Mouse (Mus musculus): ENCODE measurements around the gene Iqsec2. TPM values are rescaled to one million over a fixed set of nuclear protein-coding genes. Genes with fewer than 3 reads are reported as not detected.
A peak's percentile ranks its signal among the peaks of the same experiment; 100 is the strongest.

The Iqsec2 gene
- polyA plus RNA-seq, 1 experiment from 2014 or later, result 3.2 TPM

DNA sequence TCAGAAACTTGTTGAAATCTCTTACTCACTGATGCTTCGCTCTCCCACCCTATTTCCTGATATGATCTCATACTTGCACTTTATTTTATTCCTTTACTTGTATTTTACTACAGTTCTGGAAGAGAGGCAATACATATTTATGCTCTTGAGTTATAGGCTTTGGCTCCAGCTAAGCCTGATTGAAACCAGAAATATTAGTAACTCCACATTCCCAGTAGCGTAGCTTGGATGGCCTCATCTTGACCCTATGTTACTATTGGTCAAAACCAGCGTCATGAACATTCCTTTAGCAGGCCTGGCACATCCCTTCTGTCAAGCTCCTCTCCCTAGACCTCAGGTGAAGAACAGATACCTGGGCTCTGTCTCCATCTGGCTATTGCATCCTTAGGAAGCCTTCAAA is 14.2 kb downstream of the Iqsec2 start:
- no peak overlapping the region for H3K4me3 ChIP-seq (replicated peaks)
- WGBS, result 85% methylated on average over 3 of the region's 3 CpGs
- no peak overlapping the region for H3K9ac ChIP-seq (replicated peaks)
- H3K27ac ChIP-seq, result no peak overlapping the region
- no peak for ATAC-seq
- peaks cover 71% of the 10 kb centered on the region for H3K27me3 ChIP-seq
- no peaks in the 10 kb centered on the region for H3K9me3 ChIP-seq
- no peaks in the 10 kb centered on the region for H3K4me1 ChIP-seq (replicated peaks)
- no peaks in the 10 kb centered on the region for H3K36me3 ChIP-seq
- no peak overlapping the region for H3K4me2 ChIP-seq (replicated peaks)

DNA sequence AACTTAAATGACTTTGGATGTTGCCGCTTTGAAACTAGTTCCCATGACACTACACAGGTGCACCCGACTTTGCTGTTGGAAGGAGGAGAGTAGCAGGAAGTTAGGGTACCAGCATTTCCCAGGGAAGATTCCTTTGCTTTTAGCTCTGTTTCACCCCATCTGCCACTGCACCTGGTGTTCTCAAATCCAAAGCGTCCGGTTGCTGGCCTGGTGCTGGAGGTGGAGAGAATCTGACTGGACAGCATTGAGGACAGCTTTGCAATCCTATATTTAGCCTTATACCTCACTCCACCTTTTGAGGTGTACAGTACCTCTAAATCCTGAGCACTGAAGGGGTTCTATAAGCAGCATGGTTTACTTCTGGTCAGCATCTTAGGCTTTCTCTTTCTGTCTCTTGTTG is 17.3 kb downstream of the Iqsec2 start:
- H3K27ac ChIP-seq, result no peak overlapping the region
- no peak for ATAC-seq
- H3K4me3 ChIP-seq (replicated peaks), result no peak overlapping the region
- peaks cover 70% of the 10 kb centered on the region for H3K27me3 ChIP-seq
- WGBS, result 84% methylated on average over 4 of the region's 4 CpGs
- no peak overlapping the region for H3K9ac ChIP-seq (replicated peaks)
- no peaks in the 10 kb centered on the region for H3K4me1 ChIP-seq (replicated peaks)
- H3K9me3 ChIP-seq, result no peaks in the 10 kb centered on the region
- H3K36me3 ChIP-seq, result no peaks in the 10 kb centered on the region
- H3K4me2 ChIP-seq (replicated peaks), result no peak overlapping the region

DNA sequence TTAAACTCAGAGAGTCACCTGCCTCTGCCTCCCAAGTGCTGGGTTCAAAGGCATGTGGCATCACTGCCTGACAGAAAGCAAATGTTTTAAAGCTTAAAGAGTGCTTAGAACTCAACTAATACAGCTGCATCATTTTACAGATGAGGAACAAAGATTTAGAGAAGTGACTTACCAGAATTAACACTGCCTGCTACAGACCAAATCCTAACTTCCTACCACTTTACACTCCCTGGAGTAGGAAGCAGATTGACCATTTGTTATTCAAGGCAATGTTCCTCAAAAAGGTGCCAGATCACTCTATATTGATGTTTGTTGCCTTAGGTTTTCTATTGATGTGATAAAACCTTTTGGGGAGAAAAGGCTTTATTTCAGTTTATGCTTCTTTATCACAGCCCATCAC is 20.0 kb downstream of the Iqsec2 start:
- H3K9ac ChIP-seq (replicated peaks), result no peak overlapping the region
- no peaks in the 10 kb centered on the region for H3K36me3 ChIP-seq
- H3K9me3 ChIP-seq, result no peaks in the 10 kb centered on the region
- no peak overlapping the region for H3K4me3 ChIP-seq (replicated peaks)
- peaks cover 78% of the 10 kb centered on the region for H3K27me3 ChIP-seq
- ATAC-seq, result no peak
- H3K27ac ChIP-seq, result no peak overlapping the region
- H3K4me1 ChIP-seq (replicated peaks), result no peaks in the 10 kb centered on the region
- H3K4me2 ChIP-seq (replicated peaks), result no peak overlapping the region

DNA sequence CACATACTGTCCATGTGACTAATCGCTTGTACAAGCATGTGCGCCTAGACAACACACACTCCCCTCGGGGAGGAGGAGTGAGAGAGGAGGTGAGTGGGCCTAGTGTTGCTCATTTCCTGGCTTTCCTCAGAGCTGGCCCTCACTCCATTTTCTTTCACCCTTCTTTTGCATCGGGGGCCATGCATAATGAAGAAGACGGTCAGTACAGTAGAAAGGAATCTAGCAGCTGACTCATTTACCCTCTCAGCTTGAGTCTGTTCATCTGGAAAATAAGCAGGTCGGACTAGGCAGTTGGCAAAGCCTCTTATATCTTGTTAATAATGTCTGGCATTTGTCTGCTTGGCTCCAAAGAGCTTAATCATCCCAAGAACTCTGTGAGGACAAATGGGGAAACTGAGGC is 22.1 kb downstream of the Iqsec2 start:
- Histone ChIP-seq H3K4me3 (replicated peaks) (no peak overlapping the region), H3K9me3 (no peaks in the 10 kb centered on the region), H3K9ac (replicated peaks) (no peak overlapping the region), H3K36me3 (no peaks in the 10 kb centered on the region), H3K4me2 (replicated peaks) (no peak overlapping the region), H3K4me1 (replicated peaks) (peaks cover 10% of the 10 kb centered on the region), H3K27me3 (peaks cover 91% of the 10 kb centered on the region), H3K27ac (no peak overlapping the region)
- WGBS, result 77% methylated on average over 6 of the region's 6 CpGs
- no peak for ATAC-seq

GRCm38 (mm10) chrX:152168521-152168920 is 24.5 kb downstream of the Iqsec2 start:
- peaks cover 27% of the 10 kb centered on the region for H3K4me1 ChIP-seq (replicated peaks)
- no peak overlapping the region for H3K9ac ChIP-seq (replicated peaks)
- H3K36me3 ChIP-seq, result no peaks in the 10 kb centered on the region
- no peak overlapping the region for H3K27ac ChIP-seq
- no peak overlapping the region for H3K4me3 ChIP-seq (replicated peaks)
- H3K27me3 ChIP-seq, result peaks cover 96% of the 10 kb centered on the region
- no peak for ATAC-seq
- no peak overlapping the region for H3K4me2 ChIP-seq (replicated peaks)
- no peaks in the 10 kb centered on the region for H3K9me3 ChIP-seq
- 92% methylated on average over 1 of the region's 1 CpGs for WGBS

DNA sequence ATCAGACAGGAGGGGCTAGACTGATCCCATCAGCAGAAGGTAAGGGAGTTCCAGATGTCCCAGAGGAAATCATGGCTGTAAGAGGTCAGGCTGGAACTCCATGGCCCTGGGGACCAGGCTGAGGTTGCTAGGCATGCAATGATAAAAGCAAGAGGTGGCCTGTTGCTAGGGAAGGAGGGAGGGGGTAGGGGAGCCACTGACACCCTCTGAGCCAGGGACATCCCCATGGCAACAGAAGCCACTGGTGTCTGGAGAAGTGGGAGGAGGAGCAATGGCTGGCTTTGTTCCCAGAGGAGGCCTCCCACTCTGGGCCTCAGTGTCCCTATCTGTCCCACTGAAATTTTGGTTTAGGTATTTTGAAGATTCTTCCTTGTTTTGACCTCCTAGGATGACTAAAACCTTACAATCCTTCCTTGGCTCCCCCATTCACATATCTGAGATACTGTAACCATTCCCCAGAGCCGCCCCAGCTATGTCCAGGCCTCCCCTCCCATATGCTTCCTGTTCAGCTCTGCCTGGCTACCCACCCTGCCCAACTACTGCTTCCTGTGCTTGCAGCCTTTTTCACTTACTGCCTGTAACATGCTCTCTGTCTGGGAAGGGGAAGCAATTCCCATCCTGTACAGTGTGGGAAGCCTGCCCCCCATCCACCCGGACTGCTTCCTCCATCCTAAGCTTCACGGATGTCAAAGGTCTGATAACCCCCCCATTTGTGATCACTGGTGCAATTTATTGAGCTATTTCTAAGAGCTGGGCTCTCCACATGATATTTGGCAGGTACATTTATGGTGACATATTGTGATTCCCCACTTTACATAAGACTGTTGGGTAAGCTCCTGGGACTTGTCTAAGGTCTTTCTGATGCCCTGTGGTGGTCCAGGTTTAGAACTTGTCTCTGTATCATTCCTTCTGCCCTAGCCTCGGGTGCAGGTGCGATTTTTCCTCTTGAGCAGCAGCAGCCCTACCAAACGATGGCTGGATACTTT is 27.3 kb downstream of the Iqsec2 start:
- Histone ChIP-seq H3K36me3 (no peaks in the 10 kb centered on the region), H3K4me3 (replicated peaks) (no peak overlapping the region), H3K4me2 (replicated peaks) (no peak overlapping the region), H3K27ac (peak overlapping the region; percentile 44; the same call in 1 of the 2 replicates), H3K27me3 (peaks cover 87% of the 10 kb centered on the region), H3K4me1 (replicated peaks) (peaks cover 27% of the 10 kb centered on the region), H3K9ac (replicated peaks) (no peak overlapping the region), H3K9me3 (no peaks in the 10 kb centered on the region)
- ATAC-seq, result peak; percentile 79
- 69% methylated on average over 6 of the region's 6 CpGs for WGBS

- 56% methylated on average over 3 of the region's 3 CpGs for WGBS
- Histone ChIP-seq H3K27me3 (peaks cover 87% of the 10 kb centered on the region), H3K4me3 (replicated peaks) (no peak overlapping the region), H3K27ac (no peak overlapping the region), H3K4me1 (replicated peaks) (peaks cover 27% of the 10 kb centered on the region), H3K9me3 (no peaks in the 10 kb centered on the region), H3K36me3 (no peaks in the 10 kb centered on the region), H3K9ac (replicated peaks) (no peak overlapping the region), H3K4me2 (replicated peaks) (no peak overlapping the region)
- ATAC-seq, result no peak; the same call in 1 of the 2 replicates
Observed at GRCm38 (mm10) chrX:152172487-152172935, 28.4 kb downstream of the Iqsec2 start.

DNA sequence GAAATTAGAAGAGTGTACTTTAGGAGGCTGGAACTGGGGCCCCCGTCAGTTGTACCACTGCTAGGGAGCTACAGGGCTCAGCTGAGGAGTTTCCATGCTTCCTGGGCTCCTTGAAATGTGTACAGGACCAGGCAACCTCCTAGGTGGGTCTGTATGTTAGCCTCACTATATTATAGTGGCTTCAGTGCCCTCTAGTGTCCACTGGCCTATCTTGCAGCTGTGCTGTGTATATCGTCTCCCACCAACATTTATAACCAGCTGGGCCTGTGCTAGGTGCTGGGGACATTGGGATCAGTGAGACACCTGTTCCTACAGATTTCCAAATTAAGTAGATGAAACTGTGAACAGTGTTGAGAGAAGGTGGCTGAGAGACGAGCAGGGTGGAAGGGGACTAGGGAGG is 31.2 kb downstream of the Iqsec2 start:
- WGBS, result 32% methylated on average over 3 of the region's 3 CpGs
- peak; percentile 75 for ATAC-seq
- no peak overlapping the region for H3K9ac ChIP-seq (replicated peaks)

GRCm38 (mm10) chrX:152177897-152178296 is 33.8 kb downstream of the Iqsec2 start:
- Histone ChIP-seq H3K27ac (no peak overlapping the region), H3K9ac (replicated peaks) (no peak overlapping the region), H3K36me3 (no peaks in the 10 kb centered on the region), H3K9me3 (no peaks in the 10 kb centered on the region), H3K4me2 (replicated peaks) (no peak overlapping the region), H3K27me3 (peaks cover 81% of the 10 kb centered on the region), H3K4me3 (replicated peaks) (no peak overlapping the region), H3K4me1 (replicated peaks) (peaks cover 2% of the 10 kb centered on the region)
- ATAC-seq, result no peak
- WGBS, result 95% methylated on average over 2 of the region's 2 CpGs

More for the DNA sequence above, 31.2 kb downstream of the Iqsec2 start:
- no peak overlapping the region for H3K4me2 ChIP-seq (replicated peaks)
- peaks cover 26% of the 10 kb centered on the region for H3K4me1 ChIP-seq (replicated peaks)
- H3K4me3 ChIP-seq (replicated peaks), result no peak overlapping the region
- H3K27ac ChIP-seq, result no peak overlapping the region
- peaks cover 87% of the 10 kb centered on the region for H3K27me3 ChIP-seq
- no peaks in the 10 kb centered on the region for H3K9me3 ChIP-seq
- no peaks in the 10 kb centered on the region for H3K36me3 ChIP-seq

GRCm38 (mm10) chrX:152178843-152179545 is 34.9 kb downstream of the Iqsec2 start:
- ATAC-seq, result no peak
- no peak overlapping the region for H3K4me3 ChIP-seq (replicated peaks)
- H3K27me3 ChIP-seq, result peaks cover 76% of the 10 kb centered on the region
- WGBS, result 62% methylated on average over 8 of the region's 8 CpGs
- H3K9me3 ChIP-seq, result no peaks in the 10 kb centered on the region
- no peaks in the 10 kb centered on the region for H3K4me1 ChIP-seq (replicated peaks)
- H3K4me2 ChIP-seq (replicated peaks), result no peak overlapping the region
- no peak overlapping the region for H3K27ac ChIP-seq
- H3K36me3 ChIP-seq, result no peaks in the 10 kb centered on the region
- H3K9ac ChIP-seq (replicated peaks), result no peak overlapping the region

GRCm38 (mm10) chrX:152179670-152180656 is 35.9 kb downstream of the Iqsec2 start:
- Histone ChIP-seq H3K36me3 (no peaks in the 10 kb centered on the region), H3K9ac (replicated peaks) (no peak overlapping the region), H3K27ac (no peak overlapping the region), H3K27me3 (peaks cover 70% of the 10 kb centered on the region), H3K4me3 (replicated peaks) (no peak overlapping the region), H3K9me3 (no peaks in the 10 kb centered on the region), H3K4me1 (replicated peaks) (no peaks in the 10 kb centered on the region), H3K4me2 (replicated peaks) (no peak overlapping the region)
- WGBS, result 66% methylated on average over 7 of the region's 7 CpGs
- 0 out of 2 replicates have a peak, but pooled peaks have one; percentile 13 for ATAC-seq
